Comparison of ENCODE assay signal across 16 mouse cellular contexts in genomic region chr12:83473987-83474600, GRCm38 (mm10). TPM values are rescaled to one million over a fixed set of nuclear protein-coding genes. Genes with fewer than 3 reads are reported as not detected.
DNase-seq lines count a peak whose midpoint lies in the region; ATAC-seq and TF ChIP-seq lines count a peak whose summit lies in the region.
"Had no signal": no experiment of that assay in that cellular context is flagged by ENCODE, and none has a peak within 500 bp of the region (broad histone marks: within the 10 kb centered on the region; RNA-seq: fewer than 3 reads in every experiment).

No protein-coding gene starts in this region.

- peak overlapping the region; percentile 57 to 65; a peak in 3 of 4 replicates for H3K27ac ChIP-seq in heart, embryonic 14.5 days (replicated peaks in 1 of 2; ENCODE audit: control insufficient read depth in 1 of 2, insufficient read depth in 1 of 2, low read depth in 2 of 2, low read length in 2 of 2)
- no peak overlapping the region for H3K27ac ChIP-seq in liver, embryonic 14.5 days
- no peak overlapping the region for H3K27ac ChIP-seq in stomach, postnatal 0 days (replicated peaks)
- H3K27ac ChIP-seq: left cerebral cortex, adult 2 months; limb, embryonic 13.5 days had no signal

- peak overlapping the region; percentile 25; the same call in 1 of the 2 replicates for H3K9ac ChIP-seq in heart, embryonic 14.5 days (ENCODE audit: low read length)
- no peak overlapping the region for H3K9ac ChIP-seq in liver, embryonic 14.5 days (replicated peaks)
- no peak overlapping the region for H3K9ac ChIP-seq in stomach, postnatal 0 days (ENCODE audit: low read length)
- H3K9ac ChIP-seq: limb, embryonic 13.5 days; midbrain, embryonic 12.5 days had no signal

- H3K4me3 ChIP-seq in heart, embryonic 14.5 days (ENCODE audit: control insufficient read depth in 1 of 2, insufficient read depth in 1 of 2, low read depth in 1 of 2, low read length in 2 of 2), result no peak overlapping the region
- H3K4me3 ChIP-seq in liver, embryonic 14.5 days (ENCODE audit: insufficient read depth in 1 of 2, low read depth in 2 of 2, low read length in 2 of 2), result no peak overlapping the region
- H3K4me3 ChIP-seq in lung, adult 2 months (replicated peaks; ENCODE audit: extremely low read depth, low read depth, low read length), result no peak overlapping the region
- H3K4me3 ChIP-seq in stomach, postnatal 0 days (ENCODE audit: low read depth, low read length), result no peak overlapping the region
- H3K4me3 ChIP-seq: left cerebral cortex, adult 2 months; limb, embryonic 13.5 days; midbrain, embryonic 12.5 days had no signal

- no peaks in the 10 kb centered on the region for H3K27me3 ChIP-seq in heart, embryonic 14.5 days (ENCODE audit: control insufficient read depth, insufficient read depth, low read length)
- H3K27me3 ChIP-seq in liver, embryonic 14.5 days (ENCODE audit: control insufficient read depth, insufficient read depth, low read length), result no peaks in the 10 kb centered on the region
- no peaks in the 10 kb centered on the region for H3K27me3 ChIP-seq in stomach, postnatal 0 days (ENCODE audit: control insufficient read depth, insufficient read depth, low read length)
- H3K27me3 ChIP-seq: midbrain, embryonic 12.5 days had no signal

- TF ChIP-seq EP300 in liver, embryonic 14.5 days (IDR thresholded peaks at IDR 0.05; ENCODE audit: low read depth), result no peak
- TF ChIP-seq EP300 in stomach, postnatal 0 days (optimal IDR thresholded peaks at IDR 0.05), result no peak

- peak; percentile 27 to 33 for DNase-seq in heart, adult 18-20 months
- no peak for DNase-seq in heart, adult 9 months (ENCODE audit: low spot score in 2 of 2)
- DNase-seq in liver, embryonic 14.5 days (ENCODE audit: low read depth in 3 of 3, low spot score in 3 of 3), result no peak
- DNase-seq in lung, adult 2 months, result no peak
- DNase-seq in stomach, postnatal 0 days (ENCODE audit: low spot score), result no peak
- DNase-seq: adrenal gland, postnatal 25 days; B cell, adult 2 months; cerebellum, postnatal 14 days; kidney, adult 8-10 months; right cerebral cortex, postnatal 4 days; thymus, postnatal 4 days had no signal

- ATAC-seq in common myeloid progenitor, adult 5-6 weeks (replicated peaks; ENCODE audit: low read depth, poor library complexity, severe bottlenecking), result peak; percentile 25; the same call in 1 of the 2 replicates
- ATAC-seq in heart, embryonic 14.5 days (ENCODE audit: insufficient number of reproducible peaks, insufficient read depth, low FRiP score, low read depth), result no peak
- ATAC-seq in liver, embryonic 14.5 days (ENCODE audit: insufficient read depth), result peak; percentile 61
- no peak for ATAC-seq in stomach, postnatal 0 days (ENCODE audit: low FRiP score, low TSS enrichment)

- no peak for TF ChIP-seq CTCF in liver, embryonic 14.5 days (IDR thresholded peaks at IDR 0.05; ENCODE audit: low read depth)
- no peak for TF ChIP-seq CTCF in lung, adult 2 months (IDR thresholded peaks at IDR 0.05; ENCODE audit: insufficient read depth, low read length)
- TF ChIP-seq CTCF in stomach, postnatal 0 days (IDR thresholded peaks at IDR 0.05; ENCODE audit: low read depth), result no peak

- no peaks in the 10 kb centered on the region for H3K9me3 ChIP-seq in heart, embryonic 14.5 days (ENCODE audit: control insufficient read depth, low read length)
- H3K9me3 ChIP-seq in liver, embryonic 14.5 days (ENCODE audit: control insufficient read depth, low read length), result no peaks in the 10 kb centered on the region
- H3K9me3 ChIP-seq in stomach, postnatal 0 days (ENCODE audit: control insufficient read depth, low read length), result no peaks in the 10 kb centered on the region
- H3K9me3 ChIP-seq: limb, embryonic 13.5 days; midbrain, embryonic 12.5 days had no signal

- peak overlapping the region; percentile 29 for H3K4me2 ChIP-seq in heart, embryonic 14.5 days (ENCODE audit: low read length)
- H3K4me2 ChIP-seq in liver, embryonic 14.5 days (ENCODE audit: low read depth), result 0 out of 2 replicates have a peak overlapping the region, but pooled peaks have one; percentile 13
- no peak overlapping the region for H3K4me2 ChIP-seq in stomach, postnatal 0 days (replicated peaks; ENCODE audit: low read depth)
- H3K4me2 ChIP-seq: limb, embryonic 13.5 days; midbrain, embryonic 12.5 days had no signal

- H3K36me3 ChIP-seq in heart, embryonic 14.5 days (ENCODE audit: control insufficient read depth, insufficient read depth, low read length), result no peaks in the 10 kb centered on the region
- H3K36me3 ChIP-seq in liver, embryonic 14.5 days (replicated peaks; ENCODE audit: control insufficient read depth, insufficient read depth, low read depth), result no peaks in the 10 kb centered on the region
- H3K36me3 ChIP-seq in stomach, postnatal 0 days (ENCODE audit: control insufficient read depth, insufficient read depth, low read length), result no peaks in the 10 kb centered on the region
- H3K36me3 ChIP-seq: limb, embryonic 13.5 days; midbrain, embryonic 12.5 days had no signal

- peaks cover 20 to 51% of the 10 kb centered on the region in 2 experiments for H3K4me1 ChIP-seq in heart, embryonic 14.5 days (ENCODE audit: control insufficient read depth in 2 of 2, insufficient read depth in 2 of 2, low read length in 2 of 2)
- peaks cover 15 to 16% of the 10 kb centered on the region in 2 experiments for H3K4me1 ChIP-seq in liver, embryonic 14.5 days (replicated peaks; ENCODE audit: control insufficient read depth in 2 of 2, insufficient read depth in 2 of 2, low read length in 1 of 2)
- no peaks in the 10 kb centered on the region for H3K4me1 ChIP-seq in lung, adult 2 months (ENCODE audit: control insufficient read depth, insufficient read depth, low read length)
- H3K4me1 ChIP-seq in stomach, postnatal 0 days (replicated peaks; ENCODE audit: control insufficient read depth, insufficient read depth), result no peaks in the 10 kb centered on the region

- 18% methylated on average over 5 of the region's 5 CpGs for WGBS in heart, embryonic 14.5 days
- 53% methylated on average over 5 of the region's 5 CpGs for WGBS in liver, embryonic 14.5 days (ENCODE audit: insufficient replicate concordance)
- WGBS in lung, adult 2 months, result 34% methylated on average over 5 of the region's 5 CpGs
- 36% methylated on average over 5 of the region's 5 CpGs for WGBS in stomach, postnatal 0 days

- TF ChIP-seq POLR2A in lung, adult 2 months (IDR thresholded peaks at IDR 0.05; ENCODE audit: borderline replicate concordance, extremely low read depth, low read depth, low read length), result no peak

RNA-seq across cellular contexts. Expression of gene Dpf3, which starts 13.4 kb away (rescaled TPM):
- total RNA-seq in heart, adult 18-20 months (2021), result 10 to 100 TPM; 16.2 to 20.3 TPM
- 13.3 and 22.0 TPM in 2 replicates for total RNA-seq in common myeloid progenitor, adult 5-6 weeks (2017)
- 23.2 and 25.1 TPM in 2 replicates for polyA plus RNA-seq in heart, embryonic 14.5 days (2014; fragmentation: Nextera tagmentation; extraction: Ambion mirVana)
- polyA plus RNA-seq in liver, embryonic 14.5 days (2012; rRNA removed), result 2.2 and 3.7 TPM in 2 replicates
- polyA plus RNA-seq in liver, embryonic 14.5 days (2014; fragmentation: Nextera tagmentation; extraction: Ambion mirVana), result 4.1 and 4.8 TPM in 2 replicates
- polyA plus RNA-seq in lung, adult 2 months (2012; rRNA removed), result 0.69 and 1.2 TPM in 2 replicates
- 2.6 and 3.0 TPM in 2 replicates for polyA plus RNA-seq in stomach, postnatal 0 days (2015; fragmentation: Nextera tagmentation; extraction: Ambion mirVana)

RNA-seq across cellular contexts. Expression of gene Dcaf4, which starts 46.2 kb away (rescaled TPM):
- 10 to 100 TPM; 12.6 to 12.7 TPM for total RNA-seq in heart, adult 18-20 months (2021)
- total RNA-seq in common myeloid progenitor, adult 5-6 weeks (2017), result 19.4 and 27.1 TPM in 2 replicates
- polyA plus RNA-seq in heart, embryonic 14.5 days (2014; fragmentation: Nextera tagmentation; extraction: Ambion mirVana), result 24.2 and 27.5 TPM in 2 replicates
- polyA plus RNA-seq in liver, embryonic 14.5 days (2012; rRNA removed), result 9.4 and 9.5 TPM in 2 replicates
- 9.8 and 12.6 TPM in 2 replicates for polyA plus RNA-seq in liver, embryonic 14.5 days (2014; fragmentation: Nextera tagmentation; extraction: Ambion mirVana)
- 10.1 and 19.5 TPM in 2 replicates for polyA plus RNA-seq in lung, adult 2 months (2012; rRNA removed)
- polyA plus RNA-seq in stomach, postnatal 0 days (2015; fragmentation: Nextera tagmentation; extraction: Ambion mirVana), result 19.7 and 21.6 TPM in 2 replicates

Comparison
In these comparisons a context has a peak if more than half of its experiments do, and no peak if none do; other contexts are left out.
1. DNase-seq: peak in heart, adult 18-20 months (2 of 2); none in heart, adult 9 months (0 of 2), liver, embryonic 14.5 days (0 of 3), lung, adult 2 months (single experiment) and stomach, postnatal 0 days (single experiment).
2. ATAC-seq: peak in common myeloid progenitor, adult 5-6 weeks (single experiment) and liver, embryonic 14.5 days (single experiment); none in heart, embryonic 14.5 days (single experiment) and stomach, postnatal 0 days (single experiment).
3. H3K27ac ChIP-seq: peak in heart, embryonic 14.5 days (2 of 2); none in liver, embryonic 14.5 days (single experiment) and stomach, postnatal 0 days (single experiment).